Mouse (Mus musculus) naive thymus-derived CD4-positive, alpha-beta T cell, adult 2 months (primary cell): Measurements from ENCODE around the gene Tbc1d9b.
A peak's percentile ranks its signal among the peaks of the same experiment; 100 is the strongest.
"Not testable (repeated sequence)": the region's sequence is repeated elsewhere in the genome, so short reads cannot be mapped to it uniquely, and the experiment has no call there.

Experiments
- DNase-seq: peaks from one replicate; pipeline ENCODE4 v3.0.0-alpha.2; 2011; ENCODE audit warnings: low read depth

Gene Tbc1d9b

GRCm38 (mm10) chr11:50130811-50131766, at the start of gene Tbc1d9b:
Gene Tbc1d9b (plus strand): TSS chr11:50131396.
- peak; percentile 93 for DNase-seq

DNA sequence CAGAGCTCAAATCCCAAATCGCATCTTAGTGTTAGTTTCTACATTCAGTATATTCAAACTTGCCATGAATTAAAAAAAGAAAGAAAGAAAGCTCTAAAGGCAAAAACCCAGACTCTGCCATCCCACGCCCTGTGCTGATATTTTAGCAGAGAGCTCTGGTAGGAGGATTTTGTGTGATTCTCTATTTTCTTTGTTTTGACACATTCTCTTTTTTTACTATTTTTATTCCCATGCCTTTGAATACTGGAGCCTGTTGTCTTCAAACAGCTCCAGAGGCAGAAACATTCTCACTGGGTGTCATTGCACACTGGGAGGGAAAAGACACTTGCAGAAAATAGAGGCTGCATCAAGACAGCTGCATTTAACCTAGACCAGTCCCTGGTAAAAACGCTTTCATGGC, 45.0 kb upstream of the Tbc1d9b start:
- no peak for DNase-seq

- no peak for DNase-seq
Measured at GRCm38 (mm10) chr11:50089840-50090239, 41.4 kb upstream of the Tbc1d9b start.

- DNase-seq: no peak
Measured at GRCm38 (mm10) chr11:50090982-50091675, 40.1 kb upstream of the Tbc1d9b start.

GRCm38 (mm10) chr11:50091681-50092080, 39.5 kb upstream of the Tbc1d9b start:
- no peak for DNase-seq

DNA sequence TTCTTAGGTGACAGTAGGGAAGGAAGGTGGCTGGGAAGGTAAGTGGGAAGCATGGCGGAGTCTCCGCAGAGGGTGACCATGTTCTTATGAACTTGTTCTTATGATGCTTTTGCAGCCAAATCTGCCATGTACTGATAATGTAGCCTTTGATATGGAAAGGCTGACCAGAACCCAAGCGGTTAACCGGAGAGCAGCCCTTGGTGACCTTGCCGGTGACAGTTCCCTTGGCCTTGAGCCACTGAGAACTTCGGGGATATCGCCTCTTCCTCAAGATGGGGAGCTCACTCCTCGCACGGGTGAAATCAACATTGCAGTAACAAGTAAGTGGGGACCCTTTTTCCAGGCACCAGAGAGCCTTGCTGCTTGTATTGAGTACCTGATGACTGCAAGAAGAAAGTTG, 35.5 kb upstream of the Tbc1d9b start:
- DNase-seq: no peak

DNA sequence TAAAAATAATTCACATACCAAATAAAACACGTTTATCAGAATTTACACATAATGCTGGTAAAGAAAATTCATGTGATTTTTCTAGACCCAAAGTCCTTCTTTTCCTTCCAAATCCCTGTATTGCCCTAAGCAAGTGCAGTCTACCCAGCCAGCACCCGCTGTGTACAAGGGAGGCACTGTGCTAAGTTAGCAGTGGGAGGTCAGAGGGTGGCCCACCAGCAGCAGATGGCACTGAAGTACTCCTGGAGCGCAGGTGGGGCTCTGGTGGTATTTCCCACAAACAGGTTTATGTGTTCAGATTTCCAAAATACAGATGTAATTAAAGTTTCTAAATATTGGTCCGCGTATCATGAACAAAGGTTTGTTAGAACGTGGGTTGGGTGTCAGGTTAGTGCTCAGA, 34.1 kb upstream of the Tbc1d9b start:
- DNase-seq: no peak

GRCm38 (mm10) chr11:50098961-50099481, 32.2 kb upstream of the Tbc1d9b start:
- DNase-seq: no peak

GRCm38 (mm10) chr11:50099692-50100091, 31.5 kb upstream of the Tbc1d9b start:
- no peak for DNase-seq

DNA sequence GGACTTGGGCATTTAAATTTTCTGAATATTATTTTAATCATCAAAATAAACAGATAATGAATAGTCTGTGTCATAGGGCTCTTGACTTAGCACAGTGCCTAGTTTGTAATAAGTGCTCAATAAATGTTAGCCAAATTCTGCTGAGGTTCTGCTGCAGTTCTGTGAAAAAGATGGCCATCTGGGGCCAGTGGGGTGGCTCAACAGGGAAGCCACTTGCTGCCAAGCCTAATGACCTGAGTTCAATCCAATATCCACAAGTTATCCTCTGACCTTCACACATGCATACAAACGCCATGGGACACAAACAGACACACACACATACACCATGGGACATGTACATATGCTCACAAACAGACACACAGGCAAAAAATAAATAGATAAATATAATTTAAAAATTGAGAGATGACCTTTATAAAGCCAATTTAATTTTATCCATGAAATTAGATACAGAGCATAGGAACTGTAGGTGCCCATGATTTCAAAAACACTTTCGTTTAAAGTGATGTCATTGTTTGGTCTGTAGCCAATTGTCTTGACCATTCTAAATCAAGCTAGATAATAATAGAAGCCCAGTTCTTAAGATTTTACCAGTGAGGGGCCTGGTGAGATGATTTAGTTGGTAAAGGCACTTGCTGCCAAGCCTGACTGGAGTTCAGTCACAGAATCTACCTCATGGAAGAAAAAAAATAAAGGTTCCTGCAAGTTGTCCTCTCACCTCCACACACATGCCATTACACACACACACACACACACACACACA, 30.5 kb upstream of the Tbc1d9b start:
- no peak for DNase-seq

- DNase-seq: not testable (repeated sequence)
Measured at GRCm38 (mm10) chr11:50101962-50102361, 29.2 kb upstream of the Tbc1d9b start.

GRCm38 (mm10) chr11:50104016-50104415, 27.2 kb upstream of the Tbc1d9b start:
- DNase-seq: no peak

DNA sequence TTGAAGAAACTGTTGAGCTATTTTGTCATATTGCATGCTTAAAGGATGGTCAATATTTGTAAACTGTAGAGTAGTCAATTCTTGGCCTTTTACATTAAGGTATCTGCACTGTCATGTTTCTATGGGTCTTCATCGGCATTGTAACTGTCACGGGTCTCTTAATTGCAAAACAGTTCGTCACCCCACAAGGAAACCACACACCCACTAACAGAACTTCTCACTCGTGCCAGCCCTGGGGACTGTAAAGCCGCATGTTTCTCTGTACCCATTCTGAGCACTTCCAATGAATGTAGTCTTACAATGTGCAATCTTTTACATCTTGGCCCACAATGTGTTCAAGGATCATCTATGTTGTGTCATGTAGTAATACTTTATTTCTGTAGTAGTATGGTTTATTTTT, 26.0 kb upstream of the Tbc1d9b start:
- no peak for DNase-seq

DNA sequence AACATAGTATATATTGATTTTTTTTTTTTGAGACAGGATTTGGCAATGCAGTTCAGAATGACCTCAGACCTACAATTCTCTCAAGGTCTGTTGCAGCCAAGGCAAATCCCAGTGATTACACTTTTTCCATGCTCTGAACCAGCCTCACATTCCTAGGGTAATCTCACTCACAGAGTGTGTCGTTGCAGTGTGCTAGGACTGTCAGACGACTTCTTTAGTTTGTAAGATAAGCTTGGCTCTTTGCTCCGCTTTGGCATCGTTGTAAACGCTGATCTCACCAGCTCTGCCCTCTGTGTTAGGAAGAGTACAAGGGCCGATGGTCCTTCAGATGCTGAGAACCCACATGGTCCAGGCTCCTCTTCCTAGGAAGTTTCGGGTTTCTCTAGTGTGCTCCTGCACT, 25.2 kb upstream of the Tbc1d9b start:
- no peak for DNase-seq

GRCm38 (mm10) chr11:50108823-50109244, 22.4 kb upstream of the Tbc1d9b start:
- DNase-seq: no peak

- DNase-seq: peak; percentile 90
Measured at GRCm38 (mm10) chr11:50114329-50114728, 16.9 kb upstream of the Tbc1d9b start.

- no peak for DNase-seq
Measured at GRCm38 (mm10) chr11:50122631-50123081, 8.5 kb upstream of the Tbc1d9b start.

- no peak for DNase-seq
Measured at GRCm38 (mm10) chr11:50127781-50128180, 3.4 kb upstream of the Tbc1d9b start.

DNA sequence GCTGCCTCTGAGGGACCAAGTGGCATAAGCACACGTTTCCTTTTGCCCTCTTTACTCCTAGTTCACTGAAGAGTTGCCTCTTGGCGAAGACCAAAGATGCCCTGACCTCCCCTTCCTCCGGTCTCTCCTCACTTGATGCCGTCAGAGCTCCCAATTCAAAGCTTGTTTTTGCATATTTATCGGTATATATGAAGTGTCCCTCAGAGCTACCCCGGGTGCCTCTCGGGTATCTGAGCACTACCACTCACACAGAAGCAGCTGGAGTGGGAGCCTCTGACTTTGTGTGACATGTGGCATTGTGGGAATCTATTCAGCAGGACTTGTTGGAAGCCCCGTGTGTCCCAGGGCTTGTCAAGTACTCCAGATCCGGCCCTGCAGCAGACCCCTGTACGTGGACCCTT, 605 bp downstream of the Tbc1d9b start:
- DNase-seq: no peak

GRCm38 (mm10) chr11:50132265-50132664, 1.1 kb downstream of the Tbc1d9b start:
- DNase-seq: no peak

- peak; percentile 24 for DNase-seq
Measured at GRCm38 (mm10) chr11:50134136-50134859, 3.1 kb downstream of the Tbc1d9b start.
